Mouse (Mus musculus) C2C12 (cell line): ENCODE data around the gene Gm45521. TPM values are rescaled to one million over a fixed set of nuclear protein-coding genes. Genes with fewer than 3 reads are reported as not detected.

Experiments used
- H3K27me3 ChIP-seq: one replicate; pipeline ENCODE4 v1.6.1; 2011; ENCODE audit not compliant: control insufficient read depth, insufficient read depth, insufficient read length
- H3K36me3 ChIP-seq: one replicate; pipeline ENCODE4 v1.6.1; 2011; ENCODE audit not compliant: control insufficient read depth, insufficient read depth
- H3K4me3 ChIP-seq: one replicate; pipeline ENCODE4 v1.5.1; 2011; ENCODE audit warnings: mild to moderate bottlenecking, control low read depth; ENCODE audit not compliant: poor library complexity, insufficient read depth, severe bottlenecking
- H3K79me2 ChIP-seq: one replicate; pipeline ENCODE4 v1.6.1; 2011; ENCODE audit not compliant: control insufficient read depth, insufficient read depth
- H3K79me3 ChIP-seq: one replicate; pipeline ENCODE4 v1.6.1; 2011; ENCODE audit warnings: low read depth, control low read depth
- H3ac ChIP-seq: one replicate; pipeline ENCODE3; 2011; ENCODE audit warnings: low read depth; ENCODE audit not compliant: control insufficient read depth, insufficient read length
- CEBPB ChIP-seq: IDR thresholded peaks from one replicate; pipeline ENCODE4 v1.6.1; 2011; ENCODE audit warnings: low read depth, mild to moderate bottlenecking, control low read depth, moderate library complexity
- CTCF ChIP-seq: IDR thresholded peaks from one replicate; pipeline ENCODE4 v1.5.1; 2011; ENCODE audit not compliant: control insufficient read depth, insufficient read depth, insufficient read length
- FOSL1 ChIP-seq: IDR thresholded peaks from one replicate; pipeline ENCODE4 v1.8.0; 2011; ENCODE audit warnings: mild to moderate bottlenecking, low read length; ENCODE audit not compliant: poor library complexity, insufficient read depth, severe bottlenecking
- MAX ChIP-seq: IDR thresholded peaks from one replicate; pipeline ENCODE4 v1.6.1; 2011; ENCODE audit warnings: mild to moderate bottlenecking, control low read depth
- MYOD1 ChIP-seq: IDR thresholded peaks from one replicate; pipeline ENCODE4 v1.6.1; 2011; ENCODE audit warnings: low read depth; ENCODE audit not compliant: control insufficient read depth, insufficient read length
- MYOG ChIP-seq: IDR thresholded peaks from one replicate; pipeline ENCODE4 v1.6.1; 2011; ENCODE audit not compliant: control insufficient read depth, insufficient read length; ENCODE audit errors: extremely low read depth
- USF1 ChIP-seq: IDR thresholded peaks from one replicate; pipeline ENCODE4 v1.6.1; 2011; ENCODE audit warnings: low read depth, mild to moderate bottlenecking, control low read depth, moderate library complexity
- polyA plus RNA-seq: library from polyadenylated mRNA; unstranded; fragments of >200 nt; fragmentation: generic; extraction: Trizol; gene quantifications from one replicate; pipeline ENCODE4 v1.2.1, GENCODE M21; 2012; ENCODE audit warnings: missing spikeins

The Gm45521 gene
- polyA plus RNA-seq, 1 experiment, result not detected

DNA sequence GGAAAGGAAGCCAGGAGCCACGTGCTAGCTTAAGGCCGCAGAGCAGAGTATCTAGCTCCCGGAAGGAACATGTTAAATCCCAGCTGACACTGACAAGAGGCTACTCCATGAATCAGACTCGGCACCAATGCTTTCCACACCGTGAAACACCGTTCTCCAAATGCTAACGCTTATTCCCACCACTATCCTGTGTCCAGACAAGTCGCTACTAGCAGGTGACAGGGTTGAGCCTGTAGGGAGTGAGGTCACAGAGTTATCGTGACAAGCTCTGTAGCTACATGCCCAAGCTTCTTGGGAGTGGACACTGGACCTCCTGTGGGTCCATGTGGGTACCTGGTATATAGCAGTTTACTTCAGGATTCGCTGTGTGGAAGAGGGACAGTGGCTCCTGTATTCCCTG, 661 bp upstream of the Gm45521 start:
- TF ChIP-seq CEBPB (no peak), USF1 (no peak), FOSL1 (no peak), MYOG (no peak), MYOD1 (no peak), CTCF (no peak), MAX (no peak)
- Histone ChIP-seq H3K79me2 (no peaks in the 10 kb centered on the region), H3K4me3 (no peak overlapping the region), H3ac (no peak overlapping the region), H3K36me3 (peaks cover 6% of the 10 kb centered on the region), H3K27me3 (no peaks in the 10 kb centered on the region), H3K79me3 (no peaks in the 10 kb centered on the region)

DNA sequence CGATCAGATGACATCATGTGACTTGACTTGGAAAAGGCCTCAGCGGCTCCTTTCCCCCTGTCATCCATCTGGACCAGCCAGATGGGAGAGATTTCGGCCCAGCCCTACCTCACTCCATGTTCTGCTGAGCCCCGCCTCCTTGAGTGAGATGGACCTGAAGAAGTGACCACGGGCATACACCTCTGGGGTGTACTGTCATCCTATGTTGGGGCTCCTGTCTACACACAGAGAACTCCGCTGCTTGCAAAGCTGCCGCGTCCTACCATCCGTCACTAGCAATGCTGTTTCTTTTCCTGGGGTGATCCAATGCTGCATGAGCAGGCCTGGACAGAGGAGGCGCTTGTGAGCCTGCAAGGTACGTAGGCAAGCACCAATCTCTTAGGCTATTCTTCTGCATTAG, 3.5 kb downstream of the Gm45521 start:
- TF ChIP-seq USF1 (no peak), MAX (no peak), CEBPB (no peak), MYOD1 (no peak), FOSL1 (no peak), CTCF (no peak), MYOG (no peak)
- Histone ChIP-seq H3K79me2 (no peaks in the 10 kb centered on the region), H3K27me3 (no peaks in the 10 kb centered on the region), H3K4me3 (no peak overlapping the region), H3K79me3 (no peaks in the 10 kb centered on the region), H3K36me3 (no peaks in the 10 kb centered on the region), H3ac (no peak overlapping the region)

DNA sequence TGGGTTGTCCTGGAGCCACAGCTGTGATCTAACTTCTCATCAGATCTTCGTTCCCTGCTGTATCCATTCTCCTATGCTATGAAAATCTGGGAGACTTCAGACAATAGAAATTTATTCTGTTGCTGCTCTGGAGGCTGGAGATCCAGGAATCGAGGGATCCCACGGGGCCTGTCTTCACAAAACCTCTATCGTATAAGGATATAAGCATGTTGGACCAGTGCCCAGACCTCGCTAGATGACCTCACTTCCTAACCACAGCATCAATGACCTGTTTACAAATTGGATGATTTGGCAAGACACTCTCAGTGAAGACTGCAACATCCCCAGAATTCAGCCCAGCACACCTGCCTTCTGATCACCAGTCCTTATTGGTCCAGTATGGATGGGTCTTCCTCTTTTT, 4.6 kb downstream of the Gm45521 start:
- Histone ChIP-seq H3K79me2 (no peaks in the 10 kb centered on the region), H3K4me3 (no peak overlapping the region), H3K36me3 (no peaks in the 10 kb centered on the region), H3K79me3 (no peaks in the 10 kb centered on the region), H3K27me3 (no peaks in the 10 kb centered on the region), H3ac (no peak overlapping the region)
- TF ChIP-seq MYOG (no peak), CEBPB (no peak), FOSL1 (no peak), USF1 (no peak), MYOD1 (no peak), CTCF (no peak), MAX (no peak)

DNA sequence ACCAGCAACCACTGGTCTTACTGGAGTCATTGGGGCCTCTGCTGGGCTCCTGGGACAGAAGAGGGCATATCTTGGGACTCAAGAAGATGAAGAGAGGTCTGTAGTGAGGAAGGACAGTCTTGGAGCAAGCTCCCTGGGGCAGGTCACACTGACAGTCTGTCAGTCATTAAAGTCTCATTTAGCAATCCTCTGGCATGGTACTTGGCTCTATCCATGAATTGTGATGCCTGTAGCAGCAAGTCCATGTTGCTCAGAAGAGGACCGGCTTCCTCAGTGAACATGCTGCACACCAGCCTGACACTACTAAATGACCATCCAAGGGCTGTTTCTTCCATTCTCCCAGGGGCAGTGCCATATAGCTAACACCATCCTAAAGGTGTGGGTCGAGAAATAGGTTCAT, 5.5 kb downstream of the Gm45521 start:
- H3K79me3 ChIP-seq, result no peaks in the 10 kb centered on the region
- TF ChIP-seq MAX, result no peak
- no peak for TF ChIP-seq MYOG
- no peak for TF ChIP-seq FOSL1
- no peak for TF ChIP-seq CEBPB
- no peak for TF ChIP-seq USF1
- no peak for TF ChIP-seq CTCF
- no peak for TF ChIP-seq MYOD1

DNA sequence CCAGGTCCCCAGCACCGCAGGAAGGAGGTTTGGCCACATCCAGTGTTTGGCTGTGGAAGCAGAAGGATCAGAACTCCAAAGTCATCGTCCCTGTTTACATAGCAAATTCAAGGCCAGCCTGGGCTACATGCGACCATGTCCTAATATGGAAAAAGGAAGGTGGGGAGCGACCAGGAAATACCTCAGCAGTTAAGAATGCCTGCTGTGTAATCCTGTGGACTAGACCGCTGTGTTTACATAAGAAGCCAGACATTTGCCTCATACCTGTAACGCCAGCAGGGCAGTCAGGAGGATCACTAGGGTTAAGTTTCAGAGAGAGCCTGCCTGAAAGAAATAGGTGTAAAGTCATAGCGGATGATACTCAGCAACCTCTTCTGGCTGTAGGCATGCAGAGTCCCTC, 6.1 kb downstream of the Gm45521 start:
- TF ChIP-seq FOSL1, result no peak
- no peak for TF ChIP-seq USF1
- no peak for TF ChIP-seq MYOD1
- no peak for TF ChIP-seq MYOG
- TF ChIP-seq MAX, result no peak
- TF ChIP-seq CEBPB, result no peak
- TF ChIP-seq CTCF, result no peak
- Histone ChIP-seq H3K79me3 (no peaks in the 10 kb centered on the region), H3K4me3 (no peak overlapping the region), H3K79me2 (no peaks in the 10 kb centered on the region), H3K36me3 (no peaks in the 10 kb centered on the region), H3K27me3 (no peaks in the 10 kb centered on the region), H3ac (no peak overlapping the region)

More for the DNA sequence above, 5.5 kb downstream of the Gm45521 start:
- no peaks in the 10 kb centered on the region for H3K79me2 ChIP-seq
- no peak overlapping the region for H3ac ChIP-seq
- no peaks in the 10 kb centered on the region for H3K36me3 ChIP-seq
- no peak overlapping the region for H3K4me3 ChIP-seq
- H3K27me3 ChIP-seq, result no peaks in the 10 kb centered on the region

DNA sequence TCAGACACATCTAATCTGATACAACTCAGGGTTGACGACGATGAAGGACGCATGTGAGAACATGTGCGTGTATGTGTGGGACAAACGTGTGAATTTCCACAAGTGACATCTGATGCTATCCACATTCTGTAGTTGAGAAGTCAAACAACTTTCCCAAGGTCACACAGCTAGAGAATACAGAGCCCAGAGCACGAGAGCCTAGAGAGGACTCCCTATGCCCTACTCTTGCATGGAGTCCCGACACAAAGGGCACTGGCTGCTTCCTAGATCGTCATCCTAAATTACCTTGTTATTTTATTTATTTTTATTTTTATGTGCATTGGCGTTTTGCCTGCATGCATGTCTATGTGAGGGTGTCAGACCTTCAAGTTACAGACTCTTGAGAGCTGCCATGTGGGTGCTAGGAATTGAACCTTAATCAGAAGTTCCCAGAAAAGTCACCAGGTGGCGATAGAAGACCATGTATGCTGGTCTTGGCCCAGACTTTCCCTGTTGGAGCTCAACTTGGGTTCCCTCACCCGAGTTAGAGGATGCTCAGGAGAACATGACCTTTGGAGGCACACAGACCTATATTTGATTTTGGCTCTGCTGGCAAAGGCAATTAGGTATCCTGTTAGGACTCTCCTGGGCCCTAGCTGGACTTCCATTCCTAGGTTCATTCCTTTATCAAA, 7.3 kb downstream of the Gm45521 start:
- Histone ChIP-seq H3K4me3 (no peak overlapping the region), H3K79me2 (no peaks in the 10 kb centered on the region), H3K79me3 (no peaks in the 10 kb centered on the region), H3ac (no peak overlapping the region), H3K27me3 (no peaks in the 10 kb centered on the region), H3K36me3 (no peaks in the 10 kb centered on the region)
- TF ChIP-seq CTCF (peak; percentile 4), MYOG (no peak)
